Mouse (Mus musculus): Measurements from ENCODE around the gene Ythdc1. TPM values are rescaled to one million over a fixed set of nuclear protein-coding genes. Genes with fewer than 3 reads are reported as not detected.

The Ythdc1 gene
- total RNA-seq (2023): 163 and 218 TPM in 2 replicates

DNA sequence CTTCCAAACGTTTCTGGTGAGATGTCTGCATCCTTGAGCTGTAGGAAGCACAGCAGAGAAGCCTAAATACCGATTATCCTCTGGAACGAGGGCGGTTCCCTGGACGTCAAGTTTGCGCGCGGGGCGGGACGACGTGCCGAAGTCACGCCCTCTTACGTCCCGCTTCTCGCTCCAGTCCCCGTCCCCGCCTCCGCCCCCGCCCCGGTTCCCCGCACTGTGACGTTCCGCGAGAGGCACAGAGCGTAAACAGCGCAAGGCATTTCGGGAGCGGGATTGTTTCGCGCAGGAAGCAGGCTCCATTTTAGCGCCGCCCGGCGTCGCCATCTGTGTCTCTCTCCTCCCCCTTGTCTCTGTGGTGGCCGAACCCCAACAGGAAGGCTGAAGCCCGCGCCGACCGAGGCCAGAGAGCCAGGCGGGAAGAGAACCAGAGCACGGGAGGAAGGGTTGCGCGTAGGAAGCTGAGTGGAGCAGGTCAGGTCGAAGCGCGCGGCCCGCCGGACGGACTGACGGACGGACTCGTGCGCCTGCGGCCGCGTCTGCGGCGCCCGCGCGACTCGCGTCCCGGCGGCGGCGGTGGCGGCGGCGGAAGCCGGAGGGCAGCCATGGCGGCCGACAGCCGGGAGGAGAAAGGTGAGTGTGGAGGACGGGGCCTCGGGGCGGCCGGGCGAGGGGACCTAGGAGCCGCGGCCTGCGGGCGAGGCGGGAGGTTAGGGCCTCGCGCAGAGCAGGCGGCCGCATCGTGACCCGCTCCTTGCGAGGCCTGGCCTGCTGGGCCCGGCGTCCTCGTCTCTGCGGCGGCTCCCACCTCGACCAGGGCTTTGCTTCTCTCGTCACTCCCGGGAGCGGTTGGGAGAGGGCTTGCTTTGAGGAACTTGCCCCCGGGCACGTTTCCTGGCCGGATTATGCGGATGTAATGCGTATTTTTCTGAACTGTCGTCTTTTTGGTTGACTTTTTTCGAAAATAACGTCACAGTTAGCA is at the start of gene Ythdc1:
Gene Ythdc1 (plus strand): TSS at position 260 of the 979 bp plus-strand sequence.

Other genes with a start within 250 kb of the Ythdc1 start
- not detected in 2 replicates for gene Tmprss11f, start 171.8 kb upstream of the Ythdc1 start, total RNA-seq (2023)
- not detected in 2 replicates for gene Tmprss11b, start 127.9 kb upstream of the Ythdc1 start, total RNA-seq (2023)
- not detected in 2 replicates for gene Tmprss11e, start 58.4 kb upstream of the Ythdc1 start, total RNA-seq (2023)
- gene Ugt2b34, start 102.7 kb downstream of the Ythdc1 start, total RNA-seq (2023): not detected in 2 replicates
- not detected in 2 replicates for gene Ugt2b1, start 122.3 kb downstream of the Ythdc1 start, total RNA-seq (2023)
- not detected in 2 replicates for gene Ugt2b35, start 196.6 kb downstream of the Ythdc1 start, total RNA-seq (2023)

All from neutrophil, adult 65 days (primary cell).